Mouse (Mus musculus) liver, embryonic 14.5 days (tissue): ENCODE measurements around the gene Pepd. TPM values are rescaled to one million over a fixed set of nuclear protein-coding genes. Genes with fewer than 3 reads are reported as not detected.

Experiments used
- ATAC-seq: fragments of 200-750 bp; cut with Nextera tagmentation; 2 replicates; pipeline ENCODE4 v1.8.0; 2017; ENCODE audit warnings: moderate number of reproducible peaks, mild to moderate bottlenecking, moderate library complexity; ENCODE audit not compliant: insufficient read depth
- DNase-seq, 3 experiments: peaks; one replicate each; pipeline ENCODE4 v3.0.0-alpha.2; 2012 to 2013; ENCODE audit warnings: low read depth in 3 of 3, low spot score in 3 of 3
- H3K27ac ChIP-seq: fragments of 300-500 bp; sonication (generic); 2 replicates; pipeline ENCODE4 v1.5.1; 2014; ENCODE audit warnings: moderate library complexity, mild to moderate bottlenecking, control low read depth, inconsistent platforms
- H3K27me3 ChIP-seq: fragments of 300-500 bp; sonication (generic); 2 replicates; pipeline ENCODE4 v1.6.1; 2014; ENCODE audit warnings: mild to moderate bottlenecking, low read length, moderate library complexity; ENCODE audit not compliant: control insufficient read depth, insufficient read depth
- H3K36me3 ChIP-seq: fragments of 300-500 bp; sonication (generic); replicated peaks from 2 replicates; pipeline ENCODE4 v1.6.1; 2014; ENCODE audit warnings: low read depth; ENCODE audit not compliant: control insufficient read depth, insufficient read depth
- H3K4me1 ChIP-seq, 2 experiments: fragments of 200-500 bp in 1 of 2; fragments of 300-500 bp in 1 of 2; sonication (generic) in 1 of 2; replicated peaks; 2 replicates each; pipeline ENCODE4 v1.6.1; 2012 to 2014; ENCODE audit warnings: antibody characterized with exemption in 1 of 2, inconsistent platforms in 1 of 2, low read length in 1 of 2; ENCODE audit not compliant: control insufficient read depth in 2 of 2, insufficient read depth in 2 of 2
- H3K4me2 ChIP-seq: fragments of 300-500 bp; sonication (generic); 2 replicates; pipeline ENCODE4 v1.6.1; 2014; ENCODE audit warnings: low read depth, mild to moderate bottlenecking, control low read depth, moderate library complexity
- H3K4me3 ChIP-seq, 2 experiments: fragments of 200-500 bp in 1 of 2; fragments of 300-500 bp in 1 of 2; sonication (generic) in 1 of 2; 2 replicates each; pipeline ENCODE4 v1.5.1; 2012 to 2014; ENCODE audit warnings: low read depth in 2 of 2, low read length in 2 of 2, mild to moderate bottlenecking in 2 of 2, control low read depth in 1 of 2, inconsistent platforms in 1 of 2, moderate library complexity in 1 of 2; ENCODE audit not compliant: insufficient read depth in 1 of 2
- H3K9ac ChIP-seq: fragments of 300-500 bp; sonication (generic); replicated peaks from 2 replicates; pipeline ENCODE4 v1.6.1; 2014; ENCODE audit warnings: mild to moderate bottlenecking, control low read depth, moderate library complexity
- H3K9me3 ChIP-seq: fragments of 300-500 bp; sonication (generic); 2 replicates; pipeline ENCODE4 v1.6.1; 2016; ENCODE audit warnings: low read length, mixed read lengths; ENCODE audit not compliant: control insufficient read depth
- CTCF ChIP-seq: IDR thresholded peaks from 2 replicates; pipeline ENCODE4 v1.5.1; 2016; ENCODE audit warnings: antibody characterized with exemption, low read depth, control low read depth
- EP300 ChIP-seq: IDR thresholded peaks from 2 replicates; pipeline ENCODE4 v1.6.1; 2016; ENCODE audit warnings: antibody characterized with exemption, low read depth
- WGBS: fragments of 180-500 bp; shearing (Covaris S2); extraction: QIAGEN DNeasy Blood & Tissue Kit; methylation state at CpG from one replicate; pipeline ENCODE4 v1.1.7; 2014; ENCODE audit not compliant: insufficient replicate concordance; 5-methylcytosine and 5-hydroxymethylcytosine counted together
- polyA plus RNA-seq, 2 experiments: library from polyadenylated mRNA; depleted of rRNA in 1 of 2; stranded (reverse) in 1 of 2; unstranded in 1 of 2; fragments of >200 nt; fragmentation: Nextera tagmentation in 1 of 2; extraction: Ambion mirVana in 1 of 2; gene quantifications; 2 replicates each; pipeline versions ENCODE4 v1.2.1 to v1.2.3; 2012 to 2014

Gene Pepd
- polyA plus RNA-seq, 2 experiments = 43.0 to 50.3 TPM

- WGBS = 66% methylated on average over 8 of the region's 8 CpGs
These were observed 6.2 kb downstream of the Pepd start for GRCm38 (mm10) chr7:34918416-34918815.

DNA sequence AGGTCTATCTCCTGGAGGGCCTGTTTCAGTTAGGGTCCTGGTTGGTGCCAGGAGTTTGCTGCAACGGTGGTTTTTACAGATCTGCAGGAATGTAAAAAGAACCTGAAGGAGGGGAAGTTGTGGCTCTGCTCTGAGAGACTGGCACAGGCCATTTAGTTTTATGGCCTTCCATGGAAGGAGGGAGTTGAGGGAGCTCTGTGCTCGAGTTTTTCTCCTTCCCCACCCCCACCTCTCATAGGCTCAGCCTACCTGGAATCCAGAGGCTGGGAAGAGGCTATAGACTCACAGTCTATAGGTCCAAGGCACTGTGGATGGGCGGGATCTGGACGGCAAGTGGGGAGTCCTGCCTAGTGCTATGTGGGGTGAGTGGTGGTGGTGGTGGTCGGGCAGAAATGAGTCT, 6.9 kb downstream of the Pepd start:
- Histone ChIP-seq H3K27ac (no peak overlapping the region), H3K9me3 (no peaks in the 10 kb centered on the region), H3K4me3 (no peak overlapping the region), H3K4me1 (no peaks in the 10 kb centered on the region), H3K36me3 (no peaks in the 10 kb centered on the region), H3K27me3 (no peaks in the 10 kb centered on the region), H3K4me2 (no peak overlapping the region), H3K9ac (no peak overlapping the region)
- DNase-seq = no peak
- 55% methylated on average over 5 of the region's 5 CpGs for WGBS
- no peak for ATAC-seq
- TF ChIP-seq CTCF (no peak), EP300 (no peak)

More at GRCm38 (mm10) chr7:34918416-34918815, 6.2 kb downstream of the Pepd start:
- ATAC-seq (no peak), DNase-seq (no peak)
- Histone ChIP-seq H3K27me3 (no peaks in the 10 kb centered on the region), H3K4me3 (no peak overlapping the region), H3K4me2 (no peak overlapping the region), H3K9me3 (no peaks in the 10 kb centered on the region), H3K27ac (no peak overlapping the region), H3K36me3 (no peaks in the 10 kb centered on the region), H3K9ac (no peak overlapping the region), H3K4me1 (no peaks in the 10 kb centered on the region)
- TF ChIP-seq CTCF = no peak

DNA sequence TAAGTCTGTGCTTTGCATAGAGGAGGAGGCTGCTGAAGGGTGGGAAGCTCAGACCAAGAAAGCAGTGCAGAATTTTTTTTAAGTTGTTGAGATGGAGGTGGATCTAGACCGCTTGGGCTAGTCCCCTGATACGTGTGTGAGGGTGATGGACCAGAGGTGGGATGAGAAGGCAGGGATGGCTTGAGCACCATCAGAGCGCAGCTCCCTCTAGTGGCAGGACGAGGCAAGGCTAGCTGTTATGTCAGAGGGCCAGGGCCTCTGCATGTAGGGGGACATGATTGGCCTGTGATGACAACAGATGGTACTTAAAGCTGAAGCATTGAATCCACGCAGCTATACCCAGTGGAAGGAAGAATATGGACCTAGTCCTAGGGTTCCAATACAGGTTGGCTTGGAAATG, 7.6 kb downstream of the Pepd start:
- no peak overlapping the region for H3K4me3 ChIP-seq
- 0 out of 2 replicates have a peak, but pooled peaks have one; percentile 31 for ATAC-seq
- peak; percentile 98 for TF ChIP-seq CTCF
- TF ChIP-seq EP300 = no peak
- H3K9ac ChIP-seq = no peak overlapping the region
- peak in 2 of 3 experiments; percentile 19 for DNase-seq
- H3K36me3 ChIP-seq = no peaks in the 10 kb centered on the region
- H3K27ac ChIP-seq = no peak overlapping the region
- no peaks in the 10 kb centered on the region for H3K9me3 ChIP-seq
- no peak overlapping the region for H3K4me2 ChIP-seq
- WGBS = 30% methylated on average over 5 of the region's 5 CpGs
- no peaks in the 10 kb centered on the region for H3K4me1 ChIP-seq
- no peaks in the 10 kb centered on the region for H3K27me3 ChIP-seq

GRCm38 (mm10) chr7:34925208-34925607, 13.0 kb downstream of the Pepd start:
- DNase-seq = no peak
- no peak overlapping the region for H3K27ac ChIP-seq
- no peaks in the 10 kb centered on the region for H3K9me3 ChIP-seq
- H3K4me1 ChIP-seq = no peaks in the 10 kb centered on the region
- H3K4me2 ChIP-seq = no peak overlapping the region
- no peak overlapping the region for H3K9ac ChIP-seq
- H3K27me3 ChIP-seq = no peaks in the 10 kb centered on the region
- 58% methylated on average over 5 of the region's 5 CpGs for whole genome bisulfite sequencing
- no peak for ATAC-seq
- no peak overlapping the region for H3K4me3 ChIP-seq
- H3K36me3 ChIP-seq = no peaks in the 10 kb centered on the region
- TF ChIP-seq CTCF (no peak), EP300 (no peak)

- WGBS = 73% methylated on average over 7 of the region's 7 CpGs
- Histone ChIP-seq H3K4me1 (no peaks in the 10 kb centered on the region), H3K36me3 (no peaks in the 10 kb centered on the region), H3K9me3 (no peaks in the 10 kb centered on the region), H3K27me3 (no peaks in the 10 kb centered on the region), H3K27ac (no peak overlapping the region), H3K4me3 (no peak overlapping the region), H3K9ac (no peak overlapping the region), H3K4me2 (no peak overlapping the region)
- TF ChIP-seq EP300 = no peak
- no peak for TF ChIP-seq CTCF
- ATAC-seq (no peak), DNase-seq (no peak)
These were observed 13.8 kb downstream of the Pepd start for GRCm38 (mm10) chr7:34925956-34926355.
